Mouse (Mus musculus) layer of hippocampus, postnatal 36 days (tissue): ENCODE results near the gene Gm14226. TPM values are rescaled to one million over a fixed set of nuclear protein-coding genes. Genes with fewer than 3 reads are reported as not detected.
"Not testable (repeated sequence)": the region's sequence is repeated elsewhere in the genome, so short reads cannot be mapped to it uniquely, and the experiment has no call there.

Source experiments
- DNase-seq, 2 experiments: peaks; one replicate each; pipeline ENCODE4 v3.0.0; 2022
- total RNA-seq, 2 experiments: library from RNA; stranded (reverse); gene quantifications; 2 replicates each; pipeline ENCODE4 v1.2.3; 2021

The Gm14226 gene
- under 1 TPM; 0.27 to 0.30 TPM for total RNA-seq

GRCm38 (mm10) chr2:155018251-155018755 lies at the start of gene Gm14226:
Gene Gm14226 (plus strand): TSS chr2:155018266.
- not testable (repeated sequence) for DNase-seq

- DNase-seq: not testable (repeated sequence)
Measured at GRCm38 (mm10) chr2:154969740-154970397, 48.2 kb upstream of the Gm14226 start.

- no peak for DNase-seq
Measured at GRCm38 (mm10) chr2:154971919-154972692, 46.0 kb upstream of the Gm14226 start.

- no peak for DNase-seq
Measured at GRCm38 (mm10) chr2:154972981-154973380, 45.1 kb upstream of the Gm14226 start.

- no peak for DNase-seq
Measured at GRCm38 (mm10) chr2:154986609-154987008, 31.5 kb upstream of the Gm14226 start.

GRCm38 (mm10) chr2:154991411-154991810 lies 26.7 kb upstream of the Gm14226 start:
- DNase-seq: no peak

- no peak for DNase-seq
Measured at GRCm38 (mm10) chr2:154992083-154992482, 26.0 kb upstream of the Gm14226 start.

- no peak for DNase-seq
Measured at GRCm38 (mm10) chr2:155005491-155005890, 12.6 kb upstream of the Gm14226 start.

GRCm38 (mm10) chr2:155011086-155011656 lies 6.9 kb upstream of the Gm14226 start:
- DNase-seq: no peak

GRCm38 (mm10) chr2:155012991-155013390 lies 5.1 kb upstream of the Gm14226 start:
- peak; percentile 16 to 21 for DNase-seq

- DNase-seq: not testable (repeated sequence)
Measured at GRCm38 (mm10) chr2:155016751-155017150, 1.3 kb upstream of the Gm14226 start.

- peak; percentile 59 to 63 for DNase-seq
Measured at GRCm38 (mm10) chr2:155018762-155019641, 936 bp downstream of the Gm14226 start.

- peak; percentile 81 to 85 for DNase-seq
Measured at GRCm38 (mm10) chr2:155019673-155020072, 1.6 kb downstream of the Gm14226 start.

GRCm38 (mm10) chr2:155020247-155020826 lies 2.3 kb downstream of the Gm14226 start:
- DNase-seq: not testable (repeated sequence)

- no peak for DNase-seq
Measured at GRCm38 (mm10) chr2:155030831-155031230, 12.8 kb downstream of the Gm14226 start.

- no peak for DNase-seq
Measured at GRCm38 (mm10) chr2:155032938-155033710, 15.1 kb downstream of the Gm14226 start.

- no peak for DNase-seq
Measured at GRCm38 (mm10) chr2:155039956-155040355, 21.9 kb downstream of the Gm14226 start.

GRCm38 (mm10) chr2:155044542-155044941 lies 26.5 kb downstream of the Gm14226 start:
- DNase-seq: no peak

- DNase-seq: no peak
Measured at GRCm38 (mm10) chr2:155045075-155045474, 27.0 kb downstream of the Gm14226 start.

- DNase-seq: no peak
Measured at GRCm38 (mm10) chr2:155046803-155047202, 28.7 kb downstream of the Gm14226 start.
